Mouse (Mus musculus) hindbrain, embryonic 13.5 days (tissue): ENCODE measurements around the gene Pde4b. TPM values are rescaled to one million over a fixed set of nuclear protein-coding genes. Genes with fewer than 3 reads are reported as not detected.
A peak's percentile ranks its signal among the peaks of the same experiment; 100 is the strongest.

Experiments
- ATAC-seq: fragments of 200-750 bp; cut with Nextera tagmentation; 2 replicates; pipeline ENCODE4 v1.8.0; 2017; ENCODE audit warnings: moderate TSS enrichment; ENCODE audit not compliant: low FRiP score
- H3K27ac ChIP-seq: fragments of 300-500 bp; sonication (generic); 2 replicates; pipeline ENCODE4 v1.5.1; 2015; ENCODE audit warnings: inconsistent platforms, mild to moderate bottlenecking, moderate library complexity
- H3K27me3 ChIP-seq: fragments of 300-500 bp; sonication (generic); 2 replicates; pipeline ENCODE4 v1.6.1; 2015; ENCODE audit warnings: mild to moderate bottlenecking, inconsistent platforms
- H3K36me3 ChIP-seq: fragments of 300-500 bp; sonication (generic); 2 replicates; pipeline ENCODE4 v1.6.1; 2015; ENCODE audit warnings: mild to moderate bottlenecking, inconsistent platforms
- H3K4me1 ChIP-seq: fragments of 300-500 bp; sonication (generic); replicated peaks from 2 replicates; pipeline ENCODE4 v1.6.1; 2015; ENCODE audit warnings: inconsistent platforms
- H3K4me2 ChIP-seq: fragments of 300-500 bp; sonication (generic); 2 replicates; pipeline ENCODE4 v1.6.1; 2015; ENCODE audit warnings: inconsistent platforms, mild to moderate bottlenecking, moderate library complexity
- H3K4me3 ChIP-seq: fragments of 300-500 bp; sonication (generic); 2 replicates; pipeline ENCODE4 v1.5.1; 2015; ENCODE audit warnings: mild to moderate bottlenecking, inconsistent platforms
- H3K9ac ChIP-seq: fragments of 300-500 bp; sonication (generic); 2 replicates; pipeline ENCODE4 v1.6.1; 2015; ENCODE audit warnings: mild to moderate bottlenecking, inconsistent platforms
- H3K9me3 ChIP-seq: fragments of 300-500 bp; sonication (generic); 2 replicates; pipeline ENCODE4 v1.6.1; 2016; ENCODE audit warnings: inconsistent platforms
- WGBS: fragments of 180-500 bp; shearing (Covaris S2); methylation state at CpG from one replicate; pipeline ENCODE4 v1.1.7; 2015; 5-methylcytosine and 5-hydroxymethylcytosine counted together
- polyA plus RNA-seq: library from polyadenylated mRNA; unstranded; fragments of >200 nt; fragmentation: Nextera tagmentation; extraction: Ambion mirVana; gene quantifications from 2 replicates; pipeline ENCODE4 v1.2.1, GENCODE M21; 2015

Gene Pde4b
- polyA plus RNA-seq, 1 experiment from 2014 or later: 27.0 TPM

GRCm38 (mm10) chr4:102393605-102394004, 306.3 kb downstream of the Pde4b start:
- Histone ChIP-seq H3K4me2 (no peak overlapping the region), H3K27me3 (no peaks in the 10 kb centered on the region), H3K4me1 (no peaks in the 10 kb centered on the region), H3K27ac (no peak overlapping the region), H3K4me3 (no peak overlapping the region), H3K9me3 (peaks cover 4% of the 10 kb centered on the region; the same call in 1 of the 2 replicates), H3K9ac (no peak overlapping the region), H3K36me3 (no peaks in the 10 kb centered on the region)
- no peak for ATAC-seq
- WGBS: 71% methylated on average over 2 of the region's 2 CpGs

- Histone ChIP-seq H3K4me2 (no peak overlapping the region), H3K9me3 (peaks cover 4% of the 10 kb centered on the region; the same call in 1 of the 2 replicates), H3K9ac (no peak overlapping the region), H3K36me3 (no peaks in the 10 kb centered on the region), H3K4me3 (no peak overlapping the region), H3K4me1 (no peaks in the 10 kb centered on the region), H3K27me3 (no peaks in the 10 kb centered on the region), H3K27ac (no peak overlapping the region)
- ATAC-seq: no peak
- 93% methylated on average over 4 of the region's 4 CpGs for WGBS
These were observed 310.0 kb downstream of the Pde4b start for GRCm38 (mm10) chr4:102397334-102397733.

DNA sequence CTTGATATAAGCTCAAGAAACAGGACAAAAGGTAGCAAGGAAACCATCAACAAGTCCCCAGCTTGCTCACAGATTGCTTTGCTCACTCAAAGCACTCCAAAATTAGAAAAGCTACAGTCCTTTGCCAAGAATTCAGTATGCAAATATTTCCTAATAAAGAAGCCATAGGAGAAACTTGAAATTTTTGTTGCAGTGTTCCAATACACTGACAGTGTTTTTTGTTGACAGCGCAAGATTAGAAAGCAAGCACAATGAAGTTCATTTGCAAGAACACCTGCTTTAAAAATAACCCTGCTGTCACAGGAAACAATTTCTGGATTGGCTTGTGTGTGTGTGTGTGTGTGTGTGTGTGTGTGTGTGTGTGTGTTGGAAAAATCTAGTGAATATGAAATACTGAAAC, 311.2 kb downstream of the Pde4b start:
- ATAC-seq: no peak
- no peaks in the 10 kb centered on the region for H3K4me1 ChIP-seq
- WGBS: 94% methylated on average over 1 of the region's 1 CpGs
- H3K9me3 ChIP-seq: peaks cover 4% of the 10 kb centered on the region; the same call in 1 of the 2 replicates
- no peaks in the 10 kb centered on the region for H3K27me3 ChIP-seq
- no peak overlapping the region for H3K4me3 ChIP-seq
- H3K4me2 ChIP-seq: no peak overlapping the region
- H3K27ac ChIP-seq: no peak overlapping the region
- no peak overlapping the region for H3K9ac ChIP-seq
- H3K36me3 ChIP-seq: no peaks in the 10 kb centered on the region

DNA sequence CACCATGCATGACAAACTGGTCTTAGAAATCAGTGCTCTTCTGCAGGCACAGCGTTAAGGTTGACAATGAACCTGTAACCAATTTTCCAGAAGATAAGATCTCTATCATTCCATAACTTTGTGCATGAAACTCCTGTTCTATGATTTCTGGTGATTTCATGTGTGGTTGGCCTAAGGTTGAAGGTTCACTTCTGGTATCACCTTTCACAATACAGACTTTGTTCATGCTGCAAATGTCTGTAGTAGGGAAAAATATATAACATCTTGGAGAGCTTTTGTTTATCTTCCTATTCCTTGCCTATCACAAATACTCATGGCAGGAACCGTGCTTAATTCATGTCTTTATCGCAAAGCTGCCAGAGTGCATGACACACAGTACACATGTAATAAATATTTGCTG, 319.5 kb downstream of the Pde4b start:
- Histone ChIP-seq H3K27ac (no peak overlapping the region), H3K9me3 (no peaks in the 10 kb centered on the region), H3K4me2 (no peak overlapping the region), H3K27me3 (no peaks in the 10 kb centered on the region), H3K36me3 (no peaks in the 10 kb centered on the region), H3K9ac (no peak overlapping the region), H3K4me3 (no peak overlapping the region), H3K4me1 (peaks cover 4% of the 10 kb centered on the region; the same call in 1 of the 2 replicates)
- WGBS: 74% methylated on average over 3 of the region's 3 CpGs
- ATAC-seq: no peak

DNA sequence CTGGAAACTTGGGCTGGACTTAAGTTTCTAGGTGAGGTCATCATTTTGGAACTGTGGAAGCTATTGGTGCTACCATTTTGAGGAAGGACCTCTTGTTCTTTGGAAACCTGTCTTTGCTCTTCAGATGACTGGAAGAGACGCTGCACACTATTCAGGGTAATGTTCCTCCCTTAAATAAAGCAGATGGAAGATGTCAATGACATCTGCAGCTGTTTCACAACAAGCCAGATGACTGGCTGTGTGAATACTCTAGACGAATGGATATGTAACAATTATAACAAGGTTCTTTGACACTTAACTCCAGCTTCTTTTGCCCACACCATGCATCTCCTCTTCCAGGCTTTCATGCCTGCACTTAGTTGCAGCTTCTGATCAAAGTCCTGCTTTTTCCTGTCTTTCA, 320.8 kb downstream of the Pde4b start:
- no peak overlapping the region for H3K9ac ChIP-seq
- no peaks in the 10 kb centered on the region for H3K36me3 ChIP-seq
- no peak overlapping the region for H3K27ac ChIP-seq
- no peak overlapping the region for H3K4me3 ChIP-seq
- ATAC-seq: no peak
- H3K4me2 ChIP-seq: no peak overlapping the region
- peaks cover 4% of the 10 kb centered on the region; the same call in 1 of the 2 replicates for H3K4me1 ChIP-seq
- H3K27me3 ChIP-seq: no peaks in the 10 kb centered on the region
- WGBS: 85% methylated on average over 2 of the region's 2 CpGs
- no peaks in the 10 kb centered on the region for H3K9me3 ChIP-seq

DNA sequence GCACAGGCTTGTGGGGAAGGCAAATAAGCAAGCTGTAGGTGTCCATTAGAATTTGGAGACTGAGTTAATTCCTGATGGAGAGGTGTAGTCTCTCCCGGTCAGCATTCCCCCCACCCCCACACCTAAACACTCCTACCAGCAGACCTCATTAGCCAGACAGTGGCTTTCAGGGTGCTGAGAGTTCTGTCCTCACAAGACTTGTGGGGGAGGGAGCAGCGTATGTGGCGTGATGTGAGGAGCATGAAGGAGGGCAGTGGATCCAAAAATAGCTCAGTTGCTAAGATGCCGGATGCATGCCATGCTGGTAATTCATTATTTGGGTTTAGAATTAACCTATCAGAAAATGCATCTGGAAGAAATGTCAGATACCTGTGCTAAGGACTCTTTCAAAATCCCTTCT, 321.6 kb downstream of the Pde4b start:
- Histone ChIP-seq H3K4me3 (no peak overlapping the region), H3K36me3 (no peaks in the 10 kb centered on the region), H3K9ac (no peak overlapping the region), H3K4me1 (peaks cover 4% of the 10 kb centered on the region; the same call in 1 of the 2 replicates), H3K9me3 (no peaks in the 10 kb centered on the region), H3K27me3 (no peaks in the 10 kb centered on the region), H3K27ac (no peak overlapping the region), H3K4me2 (no peak overlapping the region)
- 48% methylated on average over 4 of the region's 4 CpGs for WGBS
- ATAC-seq: no peak

DNA sequence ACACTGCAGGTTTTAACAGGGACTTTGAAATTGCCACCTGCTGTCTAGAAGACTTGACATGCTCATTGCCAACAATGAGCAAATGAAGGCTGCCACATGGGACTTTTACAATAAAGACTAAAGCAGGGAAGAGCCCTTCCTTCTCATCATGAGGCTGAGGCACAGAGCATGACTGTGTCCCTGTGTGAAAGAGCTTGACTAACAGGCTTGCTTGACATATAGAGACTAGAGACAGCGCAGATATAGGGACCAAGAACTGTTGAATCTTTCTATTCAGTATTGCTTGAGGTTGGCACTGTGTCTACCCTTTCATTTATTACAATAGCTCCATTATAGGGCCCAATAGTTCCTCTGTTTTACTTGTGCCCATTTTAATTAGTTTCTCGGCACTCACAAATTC, 325.8 kb downstream of the Pde4b start:
- WGBS: 65% methylated on average over 2 of the region's 2 CpGs
- H3K9ac ChIP-seq: no peak overlapping the region
- no peaks in the 10 kb centered on the region for H3K27me3 ChIP-seq
- no peak overlapping the region for H3K27ac ChIP-seq
- 0 out of 2 replicates have a peak, but pooled peaks have one; percentile 54 for ATAC-seq
- H3K4me1 ChIP-seq: peaks cover 4% of the 10 kb centered on the region; the same call in 1 of the 2 replicates
- no peak overlapping the region for H3K4me3 ChIP-seq
- H3K4me2 ChIP-seq: no peak overlapping the region
- H3K9me3 ChIP-seq: no peaks in the 10 kb centered on the region
- no peaks in the 10 kb centered on the region for H3K36me3 ChIP-seq

DNA sequence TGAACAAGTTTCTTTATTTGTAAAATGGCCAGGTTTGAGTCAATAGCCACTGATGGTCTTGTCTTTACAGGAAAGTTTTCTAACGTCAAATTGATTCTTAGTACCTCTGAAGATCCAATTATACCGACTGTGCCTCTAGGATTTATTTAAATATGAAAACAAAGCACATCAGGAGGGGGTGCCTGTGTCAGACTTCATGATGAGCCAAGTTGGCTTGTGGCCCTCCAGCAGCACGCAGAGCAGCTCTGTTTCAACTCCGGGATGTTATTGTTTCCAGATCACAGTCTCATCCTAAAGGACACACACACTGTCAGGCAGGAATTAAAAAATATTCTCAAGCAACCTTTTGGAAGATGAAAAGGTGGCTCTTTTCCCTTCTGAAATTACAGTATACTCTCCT, 326.5 kb downstream of the Pde4b start:
- Histone ChIP-seq H3K9ac (no peak overlapping the region), H3K4me3 (no peak overlapping the region), H3K9me3 (no peaks in the 10 kb centered on the region), H3K4me1 (peaks cover 2% of the 10 kb centered on the region; the same call in 1 of the 2 replicates), H3K27me3 (no peaks in the 10 kb centered on the region), H3K27ac (no peak overlapping the region), H3K36me3 (no peaks in the 10 kb centered on the region), H3K4me2 (no peak overlapping the region)
- no peak for ATAC-seq
- 27% methylated on average over 4 of the region's 4 CpGs for WGBS

DNA sequence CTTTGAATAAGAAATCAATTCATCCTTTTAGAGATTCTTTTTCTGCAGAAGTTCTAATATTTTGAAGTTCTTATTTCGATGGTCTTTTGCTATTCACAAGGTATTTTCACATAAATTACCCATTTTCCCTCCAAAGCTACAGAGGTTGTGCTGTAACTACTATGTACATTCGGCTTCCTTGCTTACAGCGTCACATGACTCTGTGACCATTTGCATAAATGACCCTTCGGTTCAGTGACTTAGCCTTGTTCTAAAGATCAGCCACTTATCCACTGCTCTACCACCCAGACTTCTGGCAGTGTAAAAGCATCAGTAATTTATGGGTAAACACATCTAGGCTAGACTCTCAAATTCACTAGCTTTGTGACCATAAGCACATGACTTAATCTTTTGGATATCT, 327.3 kb downstream of the Pde4b start:
- WGBS: 79% methylated on average over 4 of the region's 4 CpGs
- Histone ChIP-seq H3K36me3 (no peaks in the 10 kb centered on the region), H3K4me1 (no peaks in the 10 kb centered on the region; the same call in 1 of the 2 replicates), H3K4me3 (no peak overlapping the region), H3K4me2 (no peak overlapping the region), H3K9me3 (no peaks in the 10 kb centered on the region), H3K9ac (no peak overlapping the region), H3K27ac (no peak overlapping the region), H3K27me3 (no peaks in the 10 kb centered on the region)
- no peak for ATAC-seq

GRCm38 (mm10) chr4:102420794-102421397, 333.6 kb downstream of the Pde4b start:
- no peaks in the 10 kb centered on the region for H3K27me3 ChIP-seq
- peaks cover 16% of the 10 kb centered on the region for H3K4me1 ChIP-seq
- peak overlapping the region; percentile 53 for H3K4me2 ChIP-seq
- ATAC-seq: peak; percentile 32; the same call in 1 of the 2 replicates
- no peaks in the 10 kb centered on the region for H3K9me3 ChIP-seq
- H3K36me3 ChIP-seq: no peaks in the 10 kb centered on the region
- peak overlapping the region; percentile 33 for H3K4me3 ChIP-seq
- H3K9ac ChIP-seq: peak overlapping the region; percentile 61
- peak overlapping the region; percentile 70 for H3K27ac ChIP-seq
- 19% methylated on average over 11 of the region's 11 CpGs for WGBS

DNA sequence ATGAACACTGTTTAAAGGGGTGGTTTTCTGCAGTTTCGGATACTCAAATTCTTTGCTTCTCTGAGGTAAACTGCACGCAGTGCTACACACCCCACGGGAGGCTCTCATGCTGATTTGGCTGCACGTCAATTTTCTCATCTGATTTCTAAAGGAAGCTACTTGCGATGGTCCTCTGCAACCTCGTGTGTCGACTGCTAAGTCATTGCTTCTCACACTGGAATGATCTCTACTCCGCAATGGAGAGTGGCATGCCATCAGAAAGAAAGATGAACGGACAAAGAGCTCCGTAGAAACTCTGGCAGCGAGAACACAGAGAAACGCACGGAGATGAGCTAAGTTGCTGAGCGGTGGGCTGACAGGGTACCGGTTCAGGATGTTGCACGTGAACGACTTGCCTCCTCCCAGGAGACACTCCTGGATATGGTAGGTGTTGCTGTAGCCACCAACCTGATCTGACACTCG, 334.1 kb downstream of the Pde4b start:
- H3K9ac ChIP-seq: peak overlapping the region; percentile 61
- H3K27me3 ChIP-seq: no peaks in the 10 kb centered on the region

GRCm38 (mm10) chr4:102424104-102424503, 336.8 kb downstream of the Pde4b start:
- Histone ChIP-seq H3K4me1 (peaks cover 16% of the 10 kb centered on the region), H3K27me3 (no peaks in the 10 kb centered on the region), H3K27ac (no peak overlapping the region), H3K4me3 (no peak overlapping the region), H3K4me2 (no peak overlapping the region), H3K36me3 (no peaks in the 10 kb centered on the region), H3K9me3 (no peaks in the 10 kb centered on the region), H3K9ac (no peak overlapping the region)
- WGBS: 85% methylated on average over 3 of the region's 3 CpGs
- ATAC-seq: no peak

More for the DNA sequence above, 334.1 kb downstream of the Pde4b start:
- Histone ChIP-seq H3K9me3 (no peaks in the 10 kb centered on the region), H3K36me3 (no peaks in the 10 kb centered on the region), H3K4me1 (peaks cover 16% of the 10 kb centered on the region), H3K4me2 (peak overlapping the region; percentile 53), H3K4me3 (peak overlapping the region; percentile 33), H3K27ac (peak overlapping the region; percentile 70)
- WGBS: 33% methylated on average over 18 of the region's 18 CpGs
- ATAC-seq: peak; percentile 52

GRCm38 (mm10) chr4:102425422-102425821, 338.1 kb downstream of the Pde4b start:
- Histone ChIP-seq H3K4me3 (no peak overlapping the region), H3K4me1 (peaks cover 16% of the 10 kb centered on the region), H3K27ac (no peak overlapping the region), H3K9me3 (no peaks in the 10 kb centered on the region), H3K4me2 (no peak overlapping the region), H3K27me3 (no peaks in the 10 kb centered on the region), H3K9ac (no peak overlapping the region), H3K36me3 (no peaks in the 10 kb centered on the region)
- 63% methylated on average over 3 of the region's 3 CpGs for WGBS
- ATAC-seq: no peak
